Mouse (Mus musculus) forebrain, embryonic 10.5 days (tissue): Measurements from ENCODE around the gene Ptpn3. TPM values are rescaled to one million over a fixed set of nuclear protein-coding genes. Genes with fewer than 3 reads are reported as not detected.
"Not testable (repeated sequence)": the region's sequence is repeated elsewhere in the genome, so short reads cannot be mapped to it uniquely, and the experiment has no call there.

Experiments
- DNase-seq: peaks from one replicate; pipeline ENCODE4 v3.0.0-alpha.2; 2017; ENCODE audit warnings: low spot score; ENCODE audit errors: extremely low spot score
- H3K27ac ChIP-seq: fragments of 300-500 bp; sonication (generic); 2 replicates; pipeline ENCODE4 v1.5.1; 2016; ENCODE audit warnings: mild to moderate bottlenecking
- H3K27me3 ChIP-seq: fragments of 300-500 bp; sonication (generic); 2 replicates; pipeline ENCODE4 v1.6.1; 2016; ENCODE audit warnings: mild to moderate bottlenecking; ENCODE audit not compliant: poor library complexity, severe bottlenecking
- H3K36me3 ChIP-seq: fragments of 300-500 bp; sonication (generic); replicated peaks from 2 replicates; pipeline ENCODE4 v1.6.1; 2016; ENCODE audit warnings: mild to moderate bottlenecking, moderate library complexity
- H3K4me1 ChIP-seq: fragments of 300-500 bp; sonication (generic); 2 replicates; pipeline ENCODE4 v1.6.1; 2016
- H3K4me3 ChIP-seq: fragments of 300-500 bp; sonication (generic); 2 replicates; pipeline ENCODE4 v1.5.1; 2016; ENCODE audit warnings: mild to moderate bottlenecking, moderate library complexity
- H3K9me3 ChIP-seq: fragments of 300-500 bp; sonication (generic); 2 replicates; pipeline ENCODE4 v1.6.1; 2016; ENCODE audit warnings: mild to moderate bottlenecking, moderate library complexity
- WGBS: fragments of 180-500 bp; shearing (Covaris S2); methylation state at CpG from one replicate; pipeline ENCODE4 v1.1.7; 2016; 5-methylcytosine and 5-hydroxymethylcytosine counted together
- polyA plus RNA-seq: library from polyadenylated mRNA; unstranded; fragments of >200 nt; fragmentation: Nextera tagmentation; extraction: Ambion mirVana; gene quantifications from 2 replicates; pipeline ENCODE4 v1.2.1, GENCODE M21; 2016

The Ptpn3 gene
- polyA plus RNA-seq, 1 experiment from 2014 or later, result 1.3 TPM

GRCm38 (mm10) chr4:57224776-57225175 lies 76.9 kb downstream of the Ptpn3 start:
- no peak overlapping the region for H3K27ac ChIP-seq
- DNase-seq, result no peak
- 97% methylated on average over 2 of the region's 2 CpGs for WGBS
- H3K4me1 ChIP-seq, result peaks cover 13% of the 10 kb centered on the region
- no peak overlapping the region for H3K4me3 ChIP-seq
- no peaks in the 10 kb centered on the region for H3K36me3 ChIP-seq
- H3K9me3 ChIP-seq, result no peaks in the 10 kb centered on the region
- no peaks in the 10 kb centered on the region for H3K27me3 ChIP-seq

- H3K36me3 ChIP-seq, result no peaks in the 10 kb centered on the region
- H3K27ac ChIP-seq, result no peak overlapping the region
- 93% methylated on average over 9 of the region's 9 CpGs for WGBS
- DNase-seq, result no peak
- no peak overlapping the region for H3K4me3 ChIP-seq
- H3K9me3 ChIP-seq, result no peaks in the 10 kb centered on the region
- H3K27me3 ChIP-seq, result no peaks in the 10 kb centered on the region
- H3K4me1 ChIP-seq, result no peaks in the 10 kb centered on the region
Observed at GRCm38 (mm10) chr4:57217746-57218145, 83.9 kb downstream of the Ptpn3 start.

GRCm38 (mm10) chr4:57216535-57216934 lies 85.1 kb downstream of the Ptpn3 start:
- H3K36me3 ChIP-seq, result no peaks in the 10 kb centered on the region
- no peaks in the 10 kb centered on the region for H3K27me3 ChIP-seq
- DNase-seq, result no peak
- no peak overlapping the region for H3K4me3 ChIP-seq
- H3K9me3 ChIP-seq, result no peaks in the 10 kb centered on the region
- WGBS, result 95% methylated on average over 4 of the region's 4 CpGs
- H3K27ac ChIP-seq, result no peak overlapping the region
- H3K4me1 ChIP-seq, result no peaks in the 10 kb centered on the region

- Histone ChIP-seq H3K27me3 (no peaks in the 10 kb centered on the region), H3K4me1 (no peaks in the 10 kb centered on the region), H3K4me3 (no peak overlapping the region), H3K9me3 (no peaks in the 10 kb centered on the region), H3K36me3 (no peaks in the 10 kb centered on the region), H3K27ac (no peak overlapping the region)
- no peak for DNase-seq
- 89% methylated on average over 9 of the region's 9 CpGs for WGBS
Observed at GRCm38 (mm10) chr4:57214852-57215251, 86.8 kb downstream of the Ptpn3 start.

GRCm38 (mm10) chr4:57214114-57214513 lies 87.5 kb downstream of the Ptpn3 start:
- no peak for DNase-seq
- no peaks in the 10 kb centered on the region for H3K36me3 ChIP-seq
- H3K27ac ChIP-seq, result no peak overlapping the region
- no peaks in the 10 kb centered on the region for H3K9me3 ChIP-seq
- H3K27me3 ChIP-seq, result no peaks in the 10 kb centered on the region
- no peak overlapping the region for H3K4me3 ChIP-seq
- WGBS, result 86% methylated on average over 3 of the region's 3 CpGs
- no peaks in the 10 kb centered on the region for H3K4me1 ChIP-seq

GRCm38 (mm10) chr4:57211706-57212105 lies 89.9 kb downstream of the Ptpn3 start:
- Histone ChIP-seq H3K27me3 (no peaks in the 10 kb centered on the region), H3K27ac (no peak overlapping the region), H3K9me3 (no peaks in the 10 kb centered on the region), H3K4me1 (no peaks in the 10 kb centered on the region), H3K36me3 (no peaks in the 10 kb centered on the region), H3K4me3 (no peak overlapping the region)
- 93% methylated on average over 2 of the region's 2 CpGs for WGBS
- DNase-seq, result no peak

- no peaks in the 10 kb centered on the region for H3K27me3 ChIP-seq
- no peak for DNase-seq
- H3K27ac ChIP-seq, result no peak overlapping the region
- H3K4me3 ChIP-seq, result no peak overlapping the region
- no peaks in the 10 kb centered on the region for H3K36me3 ChIP-seq
- 88% methylated on average over 8 of the region's 8 CpGs for WGBS
- H3K9me3 ChIP-seq, result no peaks in the 10 kb centered on the region
- H3K4me1 ChIP-seq, result peaks cover 22% of the 10 kb centered on the region
Observed at GRCm38 (mm10) chr4:57205908-57206307, 95.7 kb downstream of the Ptpn3 start.

GRCm38 (mm10) chr4:57204780-57205179 lies 96.9 kb downstream of the Ptpn3 start:
- H3K4me3 ChIP-seq, result no peak overlapping the region
- no peak for DNase-seq
- no peak overlapping the region for H3K27ac ChIP-seq
- no peaks in the 10 kb centered on the region for H3K9me3 ChIP-seq
- no peaks in the 10 kb centered on the region for H3K27me3 ChIP-seq
- WGBS, result 91% methylated on average over 11 of the region's 11 CpGs
- H3K4me1 ChIP-seq, result peaks cover 22% of the 10 kb centered on the region
- no peaks in the 10 kb centered on the region for H3K36me3 ChIP-seq

GRCm38 (mm10) chr4:57202660-57203361 lies 98.8 kb downstream of the Ptpn3 start:
- Histone ChIP-seq H3K9me3 (peaks cover 8% of the 10 kb centered on the region; the same call in 1 of the 2 replicates), H3K27ac (0 out of 2 replicates have a peak overlapping the region, but pooled peaks have one; percentile 2), H3K36me3 (no peaks in the 10 kb centered on the region), H3K4me3 (no peak overlapping the region), H3K27me3 (no peaks in the 10 kb centered on the region), H3K4me1 (peaks cover 22% of the 10 kb centered on the region)
- no peak for DNase-seq
- 70% methylated on average over 10 of the region's 10 CpGs for WGBS

- no peak overlapping the region for H3K27ac ChIP-seq
- H3K9me3 ChIP-seq, result peaks cover 8% of the 10 kb centered on the region; the same call in 1 of the 2 replicates
- H3K4me1 ChIP-seq, result peaks cover 22% of the 10 kb centered on the region
- no peaks in the 10 kb centered on the region for H3K36me3 ChIP-seq
- no peak overlapping the region for H3K4me3 ChIP-seq
- no peak for DNase-seq
- no peaks in the 10 kb centered on the region for H3K27me3 ChIP-seq
- WGBS, result 58% methylated on average over 7 of the region's 7 CpGs
Observed at GRCm38 (mm10) chr4:57202132-57202531, 99.5 kb downstream of the Ptpn3 start.

- 92% methylated on average over 6 of the region's 6 CpGs for WGBS
- Histone ChIP-seq H3K9me3 (peaks cover 8% of the 10 kb centered on the region; the same call in 1 of the 2 replicates), H3K4me1 (peaks cover 22% of the 10 kb centered on the region), H3K27me3 (no peaks in the 10 kb centered on the region), H3K36me3 (no peaks in the 10 kb centered on the region), H3K4me3 (no peak overlapping the region), H3K27ac (no peak overlapping the region)
- no peak for DNase-seq
Observed at GRCm38 (mm10) chr4:57200661-57201060, 101.0 kb downstream of the Ptpn3 start.

GRCm38 (mm10) chr4:57198666-57199393 lies 102.8 kb downstream of the Ptpn3 start:
- H3K4me3 ChIP-seq, H3K27ac ChIP-seq, H3K27me3 ChIP-seq, H3K9me3 ChIP-seq, DNase-seq, H3K36me3 ChIP-seq: not testable (repeated sequence)
- peaks cover 20% of the 10 kb centered on the region for H3K4me1 ChIP-seq
- WGBS, result 97% methylated on average over 20 of the region's 20 CpGs

GRCm38 (mm10) chr4:57191543-57192283 lies 109.9 kb downstream of the Ptpn3 start:
- Histone ChIP-seq H3K4me3 (no peak overlapping the region), H3K27me3 (no peaks in the 10 kb centered on the region), H3K36me3 (no peaks in the 10 kb centered on the region), H3K4me1 (peaks cover 6% of the 10 kb centered on the region), H3K27ac (no peak overlapping the region), H3K9me3 (no peaks in the 10 kb centered on the region)
- DNase-seq, result no peak
- 90% methylated on average over 9 of the region's 9 CpGs for WGBS
